Mouse (Mus musculus) liver, embryonic 11.5 days (tissue): Measurements from ENCODE around the gene Gm28363. TPM values are rescaled to one million over a fixed set of nuclear protein-coding genes. Genes with fewer than 3 reads are reported as not detected.
"Not testable (repeated sequence)": the region's sequence is repeated elsewhere in the genome, so short reads cannot be mapped to it uniquely, and the experiment has no call there.

Source experiments
- ATAC-seq: fragments of 200-750 bp; cut with Nextera tagmentation; replicated peaks from 2 replicates; pipeline ENCODE4 v1.8.0; 2017; ENCODE audit warnings: moderate number of reproducible peaks, mild to moderate bottlenecking, moderate TSS enrichment, moderate library complexity; ENCODE audit not compliant: low FRiP score
- DNase-seq: peaks from one replicate; pipeline ENCODE4 v3.0.0-alpha.2; 2017; ENCODE audit warnings: low spot score
- H3K27ac ChIP-seq: fragments of 300-500 bp; sonication (generic); 2 replicates; pipeline ENCODE4 v1.5.1; 2014; ENCODE audit warnings: mild to moderate bottlenecking, low read depth, low read length, control low read depth
- H3K27me3 ChIP-seq: fragments of 300-500 bp; sonication (generic); replicated peaks from 2 replicates; pipeline ENCODE4 v1.6.1; 2014; ENCODE audit warnings: low read length, mixed read lengths; ENCODE audit not compliant: control insufficient read depth, insufficient read depth
- H3K36me3 ChIP-seq: fragments of 300-500 bp; sonication (generic); 2 replicates; pipeline ENCODE4 v1.6.1; 2014; ENCODE audit warnings: mild to moderate bottlenecking, low read length, moderate library complexity, mixed read lengths; ENCODE audit not compliant: control insufficient read depth, insufficient read depth
- H3K4me1 ChIP-seq: fragments of 300-500 bp; sonication (generic); replicated peaks from 2 replicates; pipeline ENCODE4 v1.6.1; 2014; ENCODE audit warnings: low read length, mixed read lengths; ENCODE audit not compliant: control insufficient read depth, insufficient read depth
- H3K4me2 ChIP-seq: fragments of 300-500 bp; sonication (generic); 2 replicates; pipeline ENCODE4 v1.6.1; 2014; ENCODE audit warnings: mild to moderate bottlenecking, control low read depth, moderate library complexity
- H3K4me3 ChIP-seq: fragments of 300-500 bp; sonication (generic); 2 replicates; pipeline ENCODE4 v1.5.1; 2014; ENCODE audit warnings: low read depth, low read length, control low read depth
- H3K9ac ChIP-seq: fragments of 300-500 bp; sonication (generic); 2 replicates; pipeline ENCODE4 v1.6.1; 2014; ENCODE audit warnings: low read depth, low read length, control low read depth
- H3K9me3 ChIP-seq: fragments of 300-500 bp; sonication (generic); 2 replicates; pipeline ENCODE4 v1.6.1; 2016; ENCODE audit warnings: low read length, inconsistent platforms, mixed read lengths; ENCODE audit not compliant: control insufficient read depth
- WGBS: fragments of 180-500 bp; shearing (Covaris S2); extraction: QIAGEN DNeasy Blood & Tissue Kit; methylation state at CpG from one replicate; pipeline ENCODE4 v1.1.7; 2014; 5-methylcytosine and 5-hydroxymethylcytosine counted together
- polyA plus RNA-seq: library from polyadenylated mRNA; unstranded; fragments of >200 nt; fragmentation: Nextera tagmentation; extraction: Ambion mirVana; gene quantifications from 2 replicates; pipeline ENCODE4 v1.2.1, GENCODE M21; 2014

Gene Gm28363
- not detected in 2 replicates for polyA plus RNA-seq

GRCm38 (mm10) chr1:117696831-117697230 lies at the start of gene Gm28363:
TSS of gene Gm28363 (plus strand) at chr1:117697131.
- H3K4me3 ChIP-seq, H3K36me3 ChIP-seq, H3K9me3 ChIP-seq, H3K4me2 ChIP-seq, H3K27me3 ChIP-seq, DNase-seq, H3K4me1 ChIP-seq, H3K27ac ChIP-seq, ATAC-seq, H3K9ac ChIP-seq: not testable (repeated sequence)
- 60% methylated on average over 2 of the region's 2 CpGs for WGBS

GRCm38 (mm10) chr1:117650236-117650635 lies 46.7 kb upstream of the Gm28363 start:
- not testable (repeated sequence) for H3K9me3 ChIP-seq, H3K9ac ChIP-seq, H3K4me2 ChIP-seq, H3K36me3 ChIP-seq, ATAC-seq, DNase-seq, H3K27ac ChIP-seq, H3K4me3 ChIP-seq, H3K4me1 ChIP-seq, H3K27me3 ChIP-seq
- WGBS = 59% methylated on average over 1 of the region's 1 CpGs

Other genes starting within 250 kb of the Gm28363 start
- not detected in 2 replicates for gene B020011L13Rik, start 84.0 kb downstream of the Gm28363 start, polyA plus RNA-seq
- not detected in 2 replicates for gene Gm28360, start 132.9 kb downstream of the Gm28363 start, polyA plus RNA-seq
- gene Gm28168, start 230.9 kb downstream of the Gm28363 start, polyA plus RNA-seq = not detected in 2 replicates